Mouse (Mus musculus) regulatory T cell (primary cell): ENCODE results near the gene Nin.

ENCODE experiments used
- in situ Hi-C: fragments of 300-600 bp; cut with MboI, MseI; formaldehyde crosslinking; loops from one replicate; pipeline ENCODE4 v1.15.1; 2025; ENCODE audit warnings: high pct_unique_total_duplicates

Nin gene

GRCm38 (mm10) chr12:70015936-70016335 is 97.6 kb downstream of the Nin start:
- in situ Hi-C loops = no loop called here

- in situ Hi-C loops = no loop called here
Observed at GRCm38 (mm10) chr12:70011681-70012080, 101.8 kb downstream of the Nin start.

GRCm38 (mm10) chr12:70010356-70010755 is 103.2 kb downstream of the Nin start:
- in situ Hi-C loops = no loop called here

GRCm38 (mm10) chr12:70005103-70005502 is 108.4 kb downstream of the Nin start:
- in situ Hi-C loops = no loop called here

- in situ Hi-C loops = no loop called here
Observed at GRCm38 (mm10) chr12:69998186-69998983, 115.1 kb downstream of the Nin start.

GRCm38 (mm10) chr12:69995382-69995781 is 118.1 kb downstream of the Nin start:
- in situ Hi-C loops = no loop called here

GRCm38 (mm10) chr12:69986786-69987497 is 126.6 kb downstream of the Nin start, which contains the start of gene Sav1:
TSS of gene Sav1 (minus strand) at chr12:69987002.
- in situ Hi-C loops = no loop called here

GRCm38 (mm10) chr12:69986241-69986762 is 127.2 kb downstream of the Nin start:
- in situ Hi-C loops = no loop called here

- in situ Hi-C loops = no loop called here
Observed at GRCm38 (mm10) chr12:69985546-69985945, 128.0 kb downstream of the Nin start.

- in situ Hi-C loops = no loop called here
Observed at GRCm38 (mm10) chr12:69982874-69983273, 130.6 kb downstream of the Nin start.

- in situ Hi-C loops = no loop called here
Observed at GRCm38 (mm10) chr12:69977376-69977998, 136.0 kb downstream of the Nin start.

GRCm38 (mm10) chr12:69976688-69977087 is 136.8 kb downstream of the Nin start:
- in situ Hi-C loops = no loop called here

GRCm38 (mm10) chr12:69973666-69974065 is 139.9 kb downstream of the Nin start:
- in situ Hi-C loops = no loop called here

- in situ Hi-C loops = no loop called here
Observed at GRCm38 (mm10) chr12:69968154-69968553, 145.4 kb downstream of the Nin start.

- in situ Hi-C loops = no loop called here
Observed at GRCm38 (mm10) chr12:69967112-69967511, 146.4 kb downstream of the Nin start.

GRCm38 (mm10) chr12:69966071-69966470 is 147.4 kb downstream of the Nin start:
- in situ Hi-C loops = no loop called here

- in situ Hi-C loops = no loop called here
Observed at GRCm38 (mm10) chr12:69965644-69966043, 147.9 kb downstream of the Nin start.

GRCm38 (mm10) chr12:69963141-69963540 is 150.4 kb downstream of the Nin start:
- in situ Hi-C loops = no loop called here

- in situ Hi-C loops = no loop called here
Observed at GRCm38 (mm10) chr12:69962468-69962867, 151.0 kb downstream of the Nin start.
